Mouse (Mus musculus): Measurements from ENCODE around the gene Ncor1. TPM values are rescaled to one million over a fixed set of nuclear protein-coding genes. Genes with fewer than 3 reads are reported as not detected.
"Not testable (repeated sequence)": the region's sequence is repeated elsewhere in the genome, so short reads cannot be mapped to it uniquely, and the experiment has no call there.

Gene Ncor1
- polyA plus RNA-seq, 1 experiment from 2014 or later = 132 TPM

GRCm38 (mm10) chr11:62424525-62424924 is 33.8 kb downstream of the Ncor1 start:
- no peak for ATAC-seq (ENCODE audit: insufficient number of reproducible peaks, low FRiP score)
- Histone ChIP-seq H3K27me3 (replicated peaks) (no peaks in the 10 kb centered on the region), H3K4me2 (no peak overlapping the region), H3K4me1 (replicated peaks) (peaks cover 7% of the 10 kb centered on the region), H3K27ac (ENCODE audit: poor library complexity, severe bottlenecking) (no peak overlapping the region), H3K9me3 (replicated peaks) (no peaks in the 10 kb centered on the region), H3K4me3 (no peak overlapping the region), H3K36me3 (peaks cover 41% of the 10 kb centered on the region), H3K9ac (no peak overlapping the region)
- WGBS = 84% methylated on average over 2 of the region's 2 CpGs

- no peak overlapping the region for H3K27ac ChIP-seq (ENCODE audit: poor library complexity, severe bottlenecking)
- H3K9ac ChIP-seq = no peak overlapping the region
- no peak for ATAC-seq (ENCODE audit: insufficient number of reproducible peaks, low FRiP score)
- WGBS = 93% methylated on average over 4 of the region's 4 CpGs
- no peaks in the 10 kb centered on the region for H3K27me3 ChIP-seq (replicated peaks)
- no peaks in the 10 kb centered on the region for H3K9me3 ChIP-seq (replicated peaks)
- H3K4me2 ChIP-seq = no peak overlapping the region
- H3K4me3 ChIP-seq = no peak overlapping the region
- peaks cover 4% of the 10 kb centered on the region; the same call in 1 of the 2 replicates for H3K4me1 ChIP-seq (replicated peaks)
- H3K36me3 ChIP-seq = peaks cover 66% of the 10 kb centered on the region
Measured at GRCm38 (mm10) chr11:62415026-62415425, 43.3 kb downstream of the Ncor1 start.

DNA sequence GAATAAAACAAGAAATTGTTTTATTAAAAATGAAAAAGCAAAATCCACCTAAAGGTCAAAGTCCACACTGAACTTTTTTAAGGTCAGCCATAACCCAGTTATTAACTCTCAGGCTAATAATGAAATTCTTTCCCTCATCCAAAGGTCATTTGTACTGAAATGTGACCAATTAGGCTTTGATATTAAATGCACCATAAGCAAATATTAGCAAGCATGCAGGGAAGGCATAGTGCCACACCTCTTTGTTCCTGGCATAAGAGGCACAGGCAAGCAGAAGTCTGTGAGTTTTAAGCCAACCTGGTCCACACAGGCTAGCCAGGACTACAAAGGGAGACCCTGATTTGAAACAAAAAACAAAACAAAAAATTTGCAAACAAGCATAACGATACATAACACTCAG is 48.7 kb downstream of the Ncor1 start:
- Histone ChIP-seq H3K27ac (ENCODE audit: poor library complexity, severe bottlenecking) (no peak overlapping the region), H3K4me2 (no peak overlapping the region), H3K9me3 (replicated peaks) (no peaks in the 10 kb centered on the region), H3K9ac (no peak overlapping the region), H3K4me1 (replicated peaks) (peaks cover 4% of the 10 kb centered on the region; the same call in 1 of the 2 replicates), H3K36me3 (peaks cover 51% of the 10 kb centered on the region), H3K4me3 (no peak overlapping the region), H3K27me3 (replicated peaks) (no peaks in the 10 kb centered on the region)
- WGBS = 98% methylated on average over 1 of the region's 1 CpGs
- no peak for ATAC-seq (ENCODE audit: insufficient number of reproducible peaks, low FRiP score)

DNA sequence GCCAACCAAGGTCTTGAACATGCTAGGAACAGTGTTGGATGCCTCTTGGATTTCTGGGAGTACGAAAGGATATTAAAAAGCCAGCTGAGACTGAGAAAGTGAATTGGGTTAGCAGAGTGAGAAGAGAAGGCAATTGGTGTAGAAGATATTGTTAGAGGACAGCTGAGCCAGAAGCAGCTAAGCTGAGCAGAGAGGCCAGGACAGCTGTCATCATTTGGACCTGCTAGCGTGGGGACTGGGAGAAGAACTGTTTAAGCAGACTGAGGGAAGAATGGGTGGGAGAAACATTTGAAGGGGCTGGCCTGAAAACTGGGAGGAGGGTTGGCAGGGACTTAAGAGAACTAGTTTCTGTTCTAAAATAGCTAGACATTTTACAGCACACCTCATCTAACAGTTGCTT is 49.5 kb downstream of the Ncor1 start:
- peaks cover 4% of the 10 kb centered on the region; the same call in 1 of the 2 replicates for H3K4me1 ChIP-seq (replicated peaks)
- WGBS = 88% methylated on average over 2 of the region's 2 CpGs
- no peak overlapping the region for H3K9ac ChIP-seq
- H3K27ac ChIP-seq (ENCODE audit: poor library complexity, severe bottlenecking) = no peak overlapping the region
- no peak overlapping the region for H3K4me3 ChIP-seq
- H3K36me3 ChIP-seq = peaks cover 45% of the 10 kb centered on the region
- no peak for ATAC-seq (ENCODE audit: insufficient number of reproducible peaks, low FRiP score)
- H3K4me2 ChIP-seq = no peak overlapping the region
- H3K27me3 ChIP-seq (replicated peaks) = no peaks in the 10 kb centered on the region
- no peaks in the 10 kb centered on the region for H3K9me3 ChIP-seq (replicated peaks)

DNA sequence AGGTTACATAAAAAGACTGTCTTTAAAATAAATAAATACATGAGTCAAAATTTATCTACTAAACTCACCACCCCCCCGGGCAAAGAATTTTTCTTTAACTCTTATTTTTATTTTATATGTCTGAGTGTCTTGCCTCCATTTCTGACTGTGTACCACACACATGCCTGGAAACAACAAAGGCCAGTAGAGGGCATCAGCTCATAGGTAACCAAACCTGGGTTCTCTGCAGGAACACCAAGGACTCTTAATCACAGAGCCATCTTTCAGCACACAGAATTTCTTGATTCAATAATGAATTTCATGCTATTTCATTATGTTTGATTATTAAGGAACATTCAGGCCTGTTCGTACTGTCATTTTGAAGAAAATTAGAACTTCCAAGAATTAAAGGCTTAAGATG is 61.9 kb downstream of the Ncor1 start:
- H3K4me2 ChIP-seq = no peak overlapping the region
- H3K27ac ChIP-seq (ENCODE audit: poor library complexity, severe bottlenecking) = no peak overlapping the region
- H3K36me3 ChIP-seq = peaks cover 41% of the 10 kb centered on the region
- no peak for ATAC-seq (ENCODE audit: insufficient number of reproducible peaks, low FRiP score)
- H3K9me3 ChIP-seq (replicated peaks) = no peaks in the 10 kb centered on the region
- 84% methylated on average over 2 of the region's 2 CpGs for WGBS
- no peak overlapping the region for H3K4me3 ChIP-seq
- H3K4me1 ChIP-seq (replicated peaks) = no peaks in the 10 kb centered on the region
- no peaks in the 10 kb centered on the region for H3K27me3 ChIP-seq (replicated peaks)
- H3K9ac ChIP-seq = no peak overlapping the region

- no peaks in the 10 kb centered on the region for H3K27me3 ChIP-seq (replicated peaks)
- no peaks in the 10 kb centered on the region for H3K9me3 ChIP-seq (replicated peaks)
- H3K36me3 ChIP-seq = peaks cover 47% of the 10 kb centered on the region
- H3K4me1 ChIP-seq (replicated peaks) = no peaks in the 10 kb centered on the region
- H3K4me2 ChIP-seq = no peak overlapping the region
- no peak overlapping the region for H3K4me3 ChIP-seq
- ATAC-seq (ENCODE audit: insufficient number of reproducible peaks, low FRiP score) = no peak
- H3K9ac ChIP-seq = no peak overlapping the region
- WGBS = 96% methylated on average over 3 of the region's 3 CpGs
- H3K27ac ChIP-seq (ENCODE audit: poor library complexity, severe bottlenecking) = no peak overlapping the region
Measured at GRCm38 (mm10) chr11:62388331-62388679, 70.0 kb downstream of the Ncor1 start.

DNA sequence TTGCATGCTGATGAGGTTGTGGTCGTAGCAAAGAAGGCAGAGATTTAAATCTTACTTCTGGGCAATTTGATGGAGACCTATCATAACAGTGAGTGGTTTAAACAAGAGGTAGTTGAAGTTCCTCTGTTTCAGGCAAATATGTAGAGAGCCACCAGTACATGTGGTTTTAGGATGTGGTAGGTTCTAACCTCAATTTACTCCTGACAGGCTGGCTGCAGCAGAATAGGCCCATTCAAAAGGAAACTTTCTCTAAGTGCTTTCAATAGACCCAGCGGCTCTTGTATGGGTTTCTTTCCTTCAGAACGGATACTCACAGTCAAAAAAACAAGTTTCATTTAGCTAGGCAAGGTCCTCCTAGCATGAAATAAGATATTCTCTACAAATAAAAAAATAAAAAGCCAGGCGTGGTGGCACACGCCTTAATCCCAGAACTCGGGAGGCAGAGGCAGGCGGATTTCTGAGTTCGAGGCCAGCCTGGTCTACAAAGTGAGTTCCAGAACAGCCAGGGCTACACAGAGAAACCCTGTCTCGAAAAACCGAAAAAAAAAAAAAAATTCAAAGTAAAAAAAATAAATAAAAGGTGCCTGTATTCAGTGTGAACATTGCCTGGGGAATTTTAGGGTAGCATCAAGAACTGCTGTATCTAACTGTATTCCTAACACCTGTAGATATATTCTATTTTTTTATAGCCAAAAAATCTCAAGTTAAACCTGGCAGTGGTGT is 70.6 kb downstream of the Ncor1 start:
- Histone ChIP-seq H3K9me3 (replicated peaks) (no peaks in the 10 kb centered on the region), H3K36me3 (peaks cover 49% of the 10 kb centered on the region), H3K4me1 (replicated peaks) (no peaks in the 10 kb centered on the region), H3K4me2 (no peak overlapping the region), H3K27me3 (replicated peaks) (no peaks in the 10 kb centered on the region), H3K9ac (no peak overlapping the region), H3K4me3 (no peak overlapping the region), H3K27ac (ENCODE audit: poor library complexity, severe bottlenecking) (no peak overlapping the region)
- ATAC-seq (ENCODE audit: insufficient number of reproducible peaks, low FRiP score) = no peak
- WGBS = 91% methylated on average over 10 of the region's 10 CpGs

DNA sequence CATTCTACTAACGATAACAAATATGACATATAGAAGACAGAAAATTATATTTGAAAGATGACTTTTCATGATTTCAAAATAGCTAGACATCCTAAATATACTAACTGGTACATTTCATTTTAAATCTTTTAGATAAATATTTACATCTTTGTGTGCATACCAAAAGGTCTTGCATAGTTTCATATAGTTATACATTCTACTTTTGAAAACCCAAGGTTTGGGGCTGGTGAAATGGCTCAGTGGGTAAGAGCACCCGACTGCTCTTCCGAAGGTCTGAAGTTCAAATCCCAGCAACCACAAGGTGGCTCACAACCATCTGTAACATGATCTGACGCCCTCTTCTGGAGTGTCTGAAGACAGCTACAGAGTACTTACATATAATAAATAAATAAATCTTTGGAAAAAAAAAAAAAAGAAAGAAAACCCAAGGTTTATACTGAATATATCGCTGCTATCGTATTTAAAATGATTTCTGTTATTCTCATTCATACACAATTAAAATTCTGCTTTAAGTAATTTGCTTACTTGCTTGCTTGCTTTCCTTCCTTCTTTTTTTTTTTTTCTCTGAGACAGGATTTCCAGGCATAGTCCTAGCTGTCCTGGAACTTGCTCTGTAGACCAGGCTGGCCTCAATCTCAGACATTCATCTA is 81.0 kb downstream of the Ncor1 start:
- H3K4me2 ChIP-seq; H3K9ac ChIP-seq; ATAC-seq (ENCODE audit: insufficient number of reproducible peaks, low FRiP score); H3K27ac ChIP-seq (ENCODE audit: poor library complexity, severe bottlenecking); H3K4me3 ChIP-seq; H3K27me3 ChIP-seq (replicated peaks); H3K4me1 ChIP-seq (replicated peaks); H3K9me3 ChIP-seq (replicated peaks): not testable (repeated sequence)
- peaks cover 41% of the 10 kb centered on the region for H3K36me3 ChIP-seq
- 88% methylated on average over 6 of the region's 6 CpGs for WGBS

DNA sequence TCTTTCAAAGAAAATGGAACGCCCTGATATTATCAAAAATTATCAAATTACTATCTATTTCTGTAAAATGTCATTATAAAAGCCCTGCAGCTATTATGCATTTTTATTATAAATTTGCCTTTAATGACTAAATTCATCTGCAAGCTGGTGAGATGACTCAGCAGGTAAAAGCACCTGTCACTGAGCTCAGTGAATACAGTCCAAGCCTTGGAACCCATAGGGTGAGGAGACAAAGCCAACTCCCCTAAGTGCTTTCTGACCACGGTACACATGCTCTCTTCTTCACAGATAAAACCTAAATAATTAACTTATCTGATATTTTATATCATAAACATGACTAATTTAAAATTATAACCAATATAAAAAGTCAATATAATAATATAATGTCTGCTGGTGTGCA is 86.6 kb downstream of the Ncor1 start:
- Histone ChIP-seq H3K27ac (ENCODE audit: poor library complexity, severe bottlenecking) (no peak overlapping the region), H3K36me3 (peaks cover 48% of the 10 kb centered on the region), H3K4me2 (no peak overlapping the region), H3K4me3 (no peak overlapping the region), H3K27me3 (replicated peaks) (no peaks in the 10 kb centered on the region), H3K4me1 (replicated peaks) (no peaks in the 10 kb centered on the region), H3K9ac (no peak overlapping the region), H3K9me3 (replicated peaks) (no peaks in the 10 kb centered on the region)
- WGBS = 92% methylated on average over 2 of the region's 2 CpGs
- no peak for ATAC-seq (ENCODE audit: insufficient number of reproducible peaks, low FRiP score)

- Histone ChIP-seq H3K27me3 (replicated peaks) (no peaks in the 10 kb centered on the region), H3K9ac (no peak overlapping the region), H3K9me3 (replicated peaks) (no peaks in the 10 kb centered on the region), H3K4me1 (replicated peaks) (no peaks in the 10 kb centered on the region), H3K36me3 (peaks cover 52% of the 10 kb centered on the region), H3K4me2 (no peak overlapping the region), H3K27ac (ENCODE audit: poor library complexity, severe bottlenecking) (no peak overlapping the region), H3K4me3 (no peak overlapping the region)
- no peak for ATAC-seq (ENCODE audit: insufficient number of reproducible peaks, low FRiP score)
Measured at GRCm38 (mm10) chr11:62369924-62370323, 88.4 kb downstream of the Ncor1 start.

GRCm38 (mm10) chr11:62366879-62367278 is 91.5 kb downstream of the Ncor1 start:
- Histone ChIP-seq H3K4me3 (no peak overlapping the region), H3K9ac (no peak overlapping the region), H3K4me2 (no peak overlapping the region), H3K9me3 (replicated peaks) (no peaks in the 10 kb centered on the region), H3K36me3 (peaks cover 40% of the 10 kb centered on the region), H3K27ac (ENCODE audit: poor library complexity, severe bottlenecking) (no peak overlapping the region), H3K27me3 (replicated peaks) (no peaks in the 10 kb centered on the region), H3K4me1 (replicated peaks) (no peaks in the 10 kb centered on the region)
- 90% methylated on average over 6 of the region's 6 CpGs for WGBS
- ATAC-seq (ENCODE audit: insufficient number of reproducible peaks, low FRiP score) = no peak

DNA sequence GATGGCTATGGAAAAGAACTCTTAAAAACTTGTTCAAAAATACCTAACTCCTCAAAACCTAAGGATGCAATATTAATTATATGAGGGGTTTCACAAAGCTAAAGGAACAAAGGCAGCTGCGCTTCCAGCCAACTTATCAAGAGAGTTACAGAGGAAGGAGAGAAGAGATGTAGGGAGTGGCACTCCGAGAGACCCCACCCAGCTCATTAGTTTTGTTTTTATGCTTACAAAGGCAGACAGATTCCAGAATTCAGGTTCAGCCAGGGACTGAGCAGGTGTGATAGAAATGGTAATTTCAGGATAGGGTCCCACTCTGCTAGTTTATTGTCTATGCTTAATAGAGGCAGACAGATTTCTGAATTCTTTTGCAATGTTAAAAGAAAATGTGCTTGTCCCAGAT is 103.1 kb downstream of the Ncor1 start:
- no peaks in the 10 kb centered on the region for H3K27me3 ChIP-seq (replicated peaks)
- WGBS = 89% methylated on average over 2 of the region's 2 CpGs
- no peak overlapping the region for H3K9ac ChIP-seq
- no peak overlapping the region for H3K4me3 ChIP-seq
- H3K27ac ChIP-seq (ENCODE audit: poor library complexity, severe bottlenecking) = no peak overlapping the region
- ATAC-seq (ENCODE audit: insufficient number of reproducible peaks, low FRiP score) = no peak
- H3K4me2 ChIP-seq = no peak overlapping the region
- no peaks in the 10 kb centered on the region for H3K9me3 ChIP-seq (replicated peaks)
- no peaks in the 10 kb centered on the region for H3K4me1 ChIP-seq (replicated peaks)
- peaks cover 56% of the 10 kb centered on the region for H3K36me3 ChIP-seq

Measured in heart, embryonic 12.5 days (tissue).